Mouse (Mus musculus) cerebellum, postnatal 10 days (tissue): ENCODE results near the gene Smim27.

Experiments
- DNase-seq, 2 experiments: peaks; one replicate each; pipeline ENCODE4 v3.0.0; 2021; ENCODE audit warnings: mixed read lengths in 2 of 2

The Smim27 gene

GRCm38 (mm10) chr4:40269430-40270032 lies at the start of gene Smim27, which contains the start of gene Topors:
Gene Smim27, plus strand, starts transcription at chr4:40269579.
Gene Topors, minus strand, starts transcription at chr4:40269850.
- DNase-seq = peak; percentile 95 to 97

DNA sequence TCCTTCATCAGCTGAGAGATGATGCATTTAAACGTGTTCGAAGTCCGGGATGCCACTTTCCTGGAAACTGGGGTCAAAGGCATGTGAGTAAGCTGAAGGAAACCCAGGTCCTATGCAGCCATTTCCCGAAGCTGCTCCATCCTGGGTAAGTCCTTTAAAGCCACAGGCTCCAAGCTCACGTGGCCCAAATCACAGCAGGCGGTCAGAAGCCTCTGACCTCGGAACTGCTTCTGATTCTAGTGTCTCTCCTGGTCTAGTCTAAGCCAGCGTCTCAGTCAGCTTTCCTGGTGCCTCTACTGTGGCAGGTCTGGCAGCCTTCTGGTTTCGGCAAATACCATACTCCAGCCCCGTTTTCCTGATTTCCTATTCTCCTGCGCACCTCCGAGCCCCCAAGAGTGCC lies 48.9 kb upstream of the Smim27 start:
- DNase-seq = peak; percentile 19 to 26

DNA sequence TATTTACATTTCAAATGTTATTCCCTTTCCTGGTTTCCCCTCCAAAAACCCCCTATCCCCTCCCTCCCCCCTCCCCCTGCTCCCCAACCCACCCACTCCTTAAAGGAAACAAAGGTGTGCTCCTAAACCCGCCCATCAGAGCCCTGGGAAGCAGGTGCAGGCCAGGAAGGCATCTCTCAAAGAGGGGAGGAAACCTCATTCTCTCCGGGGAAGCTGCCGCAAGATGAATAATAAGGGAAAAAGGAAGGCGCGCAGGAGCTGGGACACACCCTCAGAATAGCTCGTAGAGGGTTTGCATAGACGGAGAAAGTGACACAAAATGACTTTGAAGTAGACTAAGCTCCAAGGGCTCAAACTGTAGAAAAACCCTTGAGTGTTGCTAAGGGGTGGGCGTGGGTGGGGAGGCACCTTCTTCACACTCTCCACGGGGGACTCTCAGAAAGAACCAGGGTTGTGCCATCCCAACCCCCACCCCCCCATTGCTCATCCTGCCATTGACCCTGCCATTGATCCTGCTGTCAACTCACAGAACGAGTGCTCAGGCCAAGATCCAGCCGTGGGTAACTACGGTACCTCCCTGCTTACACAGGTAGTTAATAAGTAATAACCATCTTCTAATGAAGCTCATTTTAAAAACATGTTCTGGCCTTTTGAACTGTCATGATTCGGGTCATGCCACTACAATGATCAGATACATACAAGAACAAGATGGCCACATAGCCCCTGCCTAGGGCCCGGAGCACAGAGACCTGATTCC lies 48.2 kb upstream of the Smim27 start:
- DNase-seq = no peak

GRCm38 (mm10) chr4:40221876-40222585 lies 47.3 kb upstream of the Smim27 start:
- no peak for DNase-seq

DNA sequence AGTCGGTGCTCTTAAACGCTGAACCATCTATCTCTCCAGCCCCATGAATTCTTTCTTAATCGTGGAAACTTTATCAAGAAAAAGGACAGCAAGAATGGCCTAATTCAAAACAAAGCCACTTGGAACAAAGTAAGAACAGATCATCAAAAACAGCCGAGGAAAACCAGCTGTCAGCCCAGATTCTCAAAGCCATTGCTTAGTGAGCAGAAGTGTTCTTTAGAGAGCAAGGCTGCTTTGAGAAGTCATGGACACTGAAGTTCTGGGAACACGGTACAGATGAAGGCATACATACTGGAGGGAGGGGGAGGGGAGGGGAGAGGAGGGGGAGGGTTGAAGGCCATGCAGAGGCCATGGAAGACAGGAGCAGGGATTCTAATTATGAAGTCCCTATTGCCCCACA lies 43.3 kb upstream of the Smim27 start:
- no peak for DNase-seq

GRCm38 (mm10) chr4:40227131-40227530 lies 42.2 kb upstream of the Smim27 start:
- DNase-seq = no peak

DNA sequence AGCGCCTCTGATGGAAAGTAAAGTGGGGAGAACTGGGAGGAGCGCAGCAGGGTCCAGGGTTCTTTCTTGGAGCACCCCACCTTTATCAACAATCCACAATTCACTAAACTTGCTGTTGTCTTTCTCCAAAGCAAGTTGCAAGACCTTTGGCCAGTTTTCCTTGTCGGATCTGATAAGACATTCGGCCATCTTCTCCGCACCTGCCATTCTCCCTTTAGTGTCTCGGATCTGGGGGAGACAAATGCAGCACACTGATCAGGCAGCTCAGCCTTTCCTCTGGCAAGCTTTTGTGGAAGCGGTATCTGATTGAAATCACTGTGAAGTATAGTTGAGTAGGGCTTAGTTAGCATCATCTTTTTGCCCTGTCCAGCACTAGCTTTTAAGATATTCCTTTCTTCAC lies 41.5 kb upstream of the Smim27 start:
- no peak for DNase-seq

- no peak for DNase-seq
Observed at GRCm38 (mm10) chr4:40229723-40230122, 39.7 kb upstream of the Smim27 start.

DNA sequence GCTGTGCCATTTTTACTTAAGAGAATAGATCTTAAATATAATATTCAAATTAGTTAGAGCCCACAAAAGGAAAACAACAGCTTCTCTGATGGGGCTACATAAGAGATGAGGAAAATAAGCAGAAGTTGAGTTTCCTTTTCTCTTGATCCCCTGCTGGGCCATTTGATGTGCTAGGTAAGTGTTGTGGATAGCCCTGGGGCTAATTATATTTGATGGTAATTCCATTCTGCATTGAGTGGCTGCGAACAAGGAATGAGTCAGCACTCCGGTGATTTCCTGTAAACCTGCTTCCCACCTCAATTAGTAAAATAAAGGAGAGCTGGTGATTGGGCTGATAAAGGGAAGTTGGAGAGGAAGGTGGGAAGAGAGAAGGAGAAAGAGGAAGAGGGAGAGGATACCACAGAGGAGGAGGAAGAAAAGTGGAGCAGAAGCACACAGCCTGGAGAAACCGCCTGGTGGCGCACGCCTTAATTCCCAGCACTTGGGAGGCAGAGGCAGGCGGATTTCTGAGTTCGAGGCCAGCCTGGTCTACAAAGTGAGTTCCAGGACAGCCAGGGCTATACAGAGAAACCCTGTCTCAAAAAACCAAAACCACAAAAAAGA lies 36.2 kb upstream of the Smim27 start:
- no peak for DNase-seq

DNA sequence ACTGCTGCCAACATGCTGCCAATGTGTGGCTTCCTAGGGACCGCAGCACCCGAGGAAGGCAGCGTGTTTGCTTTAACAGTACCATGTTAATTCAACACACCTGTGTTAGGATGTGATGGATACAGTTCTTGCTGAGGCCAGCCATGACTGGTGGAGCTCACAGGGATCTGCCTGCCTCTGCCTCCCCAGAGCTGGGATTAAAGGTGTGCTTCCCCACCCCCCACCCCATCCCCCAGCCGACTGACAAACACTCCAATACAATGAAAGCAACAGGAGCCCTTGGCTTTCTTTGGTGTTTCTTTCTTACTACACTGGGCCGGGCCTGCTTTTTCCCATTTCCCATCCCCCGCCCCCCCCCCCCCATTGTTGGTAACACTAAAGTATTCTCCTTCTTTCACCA lies 35.1 kb upstream of the Smim27 start:
- no peak for DNase-seq

DNA sequence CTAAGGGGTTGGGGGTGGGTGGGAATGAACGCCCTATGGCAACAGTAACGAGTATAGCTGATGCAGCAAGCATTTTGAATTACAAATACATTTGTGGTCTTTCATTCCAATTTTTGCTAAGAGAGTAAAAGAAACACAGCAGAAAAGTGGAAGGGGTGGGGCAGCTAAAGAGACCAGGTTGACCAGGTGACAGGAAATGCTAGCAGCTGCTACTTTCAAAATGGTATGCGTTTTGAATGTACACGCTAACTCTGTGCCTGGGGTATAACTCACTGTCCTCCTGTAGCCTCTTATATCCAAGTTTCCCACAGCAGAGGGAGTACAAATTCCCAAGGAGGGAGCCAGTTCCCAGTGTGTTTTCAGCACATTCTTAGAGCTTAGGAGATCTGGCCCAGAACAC lies 32.5 kb upstream of the Smim27 start:
- no peak for DNase-seq

DNA sequence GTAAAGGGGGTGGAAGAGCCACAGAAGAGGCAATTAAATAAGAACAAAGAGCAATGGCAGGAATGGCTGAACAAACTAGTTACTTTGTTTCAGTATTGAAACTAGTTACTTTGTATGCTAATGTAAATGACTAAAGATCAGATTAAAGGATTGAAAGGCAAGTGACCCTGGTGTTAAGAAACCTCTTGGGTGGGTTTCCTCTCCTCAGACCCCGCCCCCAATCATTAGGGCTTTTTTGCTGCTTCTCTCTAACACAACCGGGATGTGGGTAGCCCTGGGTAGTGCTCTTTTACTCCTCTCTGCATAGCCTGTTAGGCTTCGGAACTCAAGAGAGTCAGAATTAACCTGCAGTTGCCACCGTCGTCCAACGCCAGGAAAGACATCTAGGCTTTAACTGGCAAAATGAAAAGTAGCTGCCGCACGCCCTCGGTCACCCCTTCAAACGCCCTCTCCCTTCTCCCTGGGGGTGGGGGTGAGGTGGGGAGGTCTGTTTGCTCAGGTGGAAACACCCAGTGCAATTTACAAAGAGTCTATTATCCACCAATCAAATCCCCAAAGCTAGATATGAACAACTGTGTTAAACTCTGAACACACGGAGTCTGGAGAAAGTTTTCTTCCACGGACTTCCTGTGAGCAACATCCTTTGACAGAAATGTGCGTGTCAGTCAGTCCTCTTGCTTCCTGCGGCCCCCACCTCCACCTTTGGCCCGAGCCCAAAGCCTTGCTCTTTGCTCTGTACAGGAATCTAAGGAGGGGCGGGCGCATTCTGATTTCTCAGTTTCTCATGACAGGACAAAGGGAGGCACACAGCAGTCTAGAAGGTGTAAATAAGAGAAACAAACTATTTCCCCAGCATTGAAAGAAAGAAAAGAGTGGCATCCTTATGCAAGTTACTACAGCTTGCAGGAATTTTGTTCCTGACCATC lies 30.6 kb upstream of the Smim27 start:
- DNase-seq = peak; percentile 57 to 61

DNA sequence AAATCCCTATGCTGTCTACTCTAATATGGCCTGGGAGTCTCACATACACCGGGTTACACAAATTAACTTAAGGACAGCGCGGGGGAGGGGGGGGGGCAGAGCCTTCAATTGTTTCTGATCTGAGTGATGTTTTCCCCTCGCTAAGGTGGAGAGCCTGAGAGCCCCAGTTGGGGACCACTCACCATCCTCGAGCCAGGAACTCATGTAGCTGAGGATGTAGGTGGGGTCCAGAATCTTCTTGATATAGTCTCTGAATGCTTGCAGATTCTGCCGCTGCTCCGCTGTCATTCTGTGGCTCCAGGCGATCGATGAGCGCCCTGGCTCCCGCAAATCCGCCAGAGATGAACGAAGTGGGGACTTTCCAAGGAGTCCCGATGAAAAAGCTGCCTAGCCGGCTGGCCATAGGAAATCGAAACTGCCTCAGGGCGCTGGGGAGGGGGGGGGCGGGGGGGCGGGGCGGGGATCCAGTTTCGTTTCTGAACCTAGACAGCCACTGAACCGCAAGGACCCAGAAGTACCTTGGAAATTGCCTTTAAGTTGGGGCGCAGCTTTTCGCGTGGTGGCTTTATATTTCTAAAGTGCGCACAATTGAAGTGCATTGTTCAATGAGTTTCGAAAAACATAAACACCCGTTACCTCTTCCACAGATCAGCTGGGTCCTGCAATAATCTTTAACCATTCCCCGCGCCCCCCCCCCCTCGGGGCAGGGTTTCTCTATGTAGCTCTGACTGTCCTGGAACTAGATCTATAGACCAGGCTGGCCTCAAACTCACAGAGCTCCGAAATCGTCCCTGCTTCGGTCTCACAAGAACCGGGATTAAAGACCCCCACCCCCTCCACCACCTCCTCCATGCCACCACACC lies 29.7 kb upstream of the Smim27 start, which contains the start of gene Ddx58:
Ddx58 (minus strand) TSS at position 420 of the 863 bp plus-strand sequence.
- peak; percentile 18 to 29 for DNase-seq

GRCm38 (mm10) chr4:40240272-40240744 lies 29.1 kb upstream of the Smim27 start:
- no peak for DNase-seq

DNA sequence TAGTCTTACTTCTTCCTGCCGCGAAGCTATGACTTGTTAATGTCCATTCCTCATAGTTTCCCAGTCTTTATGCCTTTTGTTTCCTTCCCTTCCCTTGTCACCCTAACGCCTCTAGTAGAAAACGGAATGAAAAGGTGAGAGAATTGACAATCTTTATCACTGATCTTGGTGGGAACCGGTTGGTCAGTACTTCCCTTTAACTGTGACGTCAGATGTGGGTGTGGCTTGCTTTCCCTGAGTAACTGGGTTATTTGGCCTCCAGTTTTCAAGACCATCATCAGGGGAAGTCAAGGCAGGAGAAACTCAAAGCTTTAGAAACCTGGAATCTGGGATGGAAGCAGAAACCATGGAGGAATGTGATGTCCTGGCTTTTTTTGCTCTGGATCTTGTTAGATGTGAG lies 27.5 kb upstream of the Smim27 start:
- no peak for DNase-seq

GRCm38 (mm10) chr4:40243006-40243405 lies 26.4 kb upstream of the Smim27 start:
- DNase-seq = no peak

DNA sequence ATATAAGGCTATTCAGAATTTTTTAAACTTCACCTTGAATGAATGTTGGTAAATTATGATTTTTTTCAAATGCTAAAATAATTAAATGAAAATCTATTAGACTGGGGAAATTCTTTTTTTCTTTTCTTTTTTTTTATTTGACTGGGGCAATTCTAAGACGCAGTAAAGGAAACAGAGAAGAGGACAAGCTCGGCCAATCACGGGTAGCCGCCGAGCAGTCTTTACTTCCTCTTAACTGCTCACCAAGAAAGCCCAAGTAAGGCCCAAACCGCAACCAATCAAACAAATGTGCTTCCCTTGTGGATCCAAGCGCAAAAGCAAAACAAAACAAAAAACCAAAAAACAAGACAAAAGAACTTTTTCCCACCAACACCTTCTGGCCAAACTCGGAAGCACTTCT lies 25.3 kb upstream of the Smim27 start:
- DNase-seq = no peak

- DNase-seq = no peak
Observed at GRCm38 (mm10) chr4:40250984-40251383, 18.4 kb upstream of the Smim27 start.

GRCm38 (mm10) chr4:40253766-40254165 lies 15.6 kb upstream of the Smim27 start:
- DNase-seq = no peak

GRCm38 (mm10) chr4:40254385-40255103 lies 14.8 kb upstream of the Smim27 start:
- DNase-seq = no peak
